Mouse (Mus musculus): Measurements from ENCODE around the gene Ehd2.

Gene Ehd2

DNA sequence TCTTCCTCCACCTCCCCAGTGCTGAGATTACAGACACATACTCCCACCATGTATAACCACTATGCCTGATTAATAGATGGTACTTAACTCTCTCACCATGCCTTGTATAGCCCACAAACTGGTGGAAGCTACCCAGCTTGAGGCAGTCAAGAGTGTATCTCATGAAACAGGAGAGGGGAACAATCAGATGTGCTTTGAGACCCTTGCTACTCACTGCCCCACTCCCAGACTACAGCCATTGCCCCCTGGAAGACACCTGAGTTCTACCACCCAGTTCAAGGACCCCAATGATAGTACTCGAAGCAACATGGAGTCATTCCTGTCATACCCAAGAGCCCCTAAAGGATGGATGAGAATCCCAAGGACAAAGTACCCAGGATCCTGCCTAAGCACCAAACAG lies 60.8 kb downstream of the Ehd2 start:
- no peak for DNase-seq (ENCODE audit: low spot score)

DNA sequence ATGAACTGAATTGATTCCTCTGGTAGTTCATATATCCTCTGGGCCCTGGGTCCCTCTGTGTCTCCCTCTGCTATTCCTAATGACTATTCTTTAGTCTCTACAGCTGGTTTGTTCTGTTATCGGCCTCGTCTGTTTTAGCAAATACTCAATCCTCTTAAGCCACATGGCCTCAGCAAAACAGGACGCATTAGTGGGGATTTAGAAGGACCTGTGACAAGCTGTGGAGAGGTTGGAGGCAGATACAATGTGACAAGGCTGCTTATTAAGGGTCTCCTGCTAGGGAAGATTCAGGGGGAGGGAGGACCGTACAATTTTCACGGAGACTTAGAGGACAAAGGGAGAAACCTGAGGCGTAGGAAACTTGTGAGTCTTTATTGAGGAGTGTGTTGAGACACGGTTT lies 61.5 kb downstream of the Ehd2 start:
- no peak for DNase-seq (ENCODE audit: low spot score)

GRCm38 (mm10) chr7:15901366-15902048 lies 65.9 kb downstream of the Ehd2 start:
- no peak for DNase-seq (ENCODE audit: low spot score)
